Mouse (Mus musculus) forebrain, postnatal 0 days (tissue): Measurements from ENCODE around the gene Olfr1418. TPM values are rescaled to one million over a fixed set of nuclear protein-coding genes. Genes with fewer than 3 reads are reported as not detected.

Experiments
- ATAC-seq: fragments of 200-750 bp; cut with Nextera tagmentation; 2 replicates; pipeline ENCODE4 v1.8.0; 2017; ENCODE audit warnings: mild to moderate bottlenecking, moderate library complexity
- DNase-seq: peaks from one replicate; pipeline ENCODE4 v3.0.0-alpha.2; 2015
- H3K27ac ChIP-seq: fragments of 300-500 bp; sonication (generic); 2 replicates; pipeline ENCODE4 v1.5.1; 2014; ENCODE audit warnings: low read depth, mild to moderate bottlenecking, antibody characterized with exemption, low read length, moderate library complexity, mixed read lengths
- H3K27me3 ChIP-seq: fragments of 300-500 bp; sonication (generic); 2 replicates; pipeline ENCODE4 v1.6.1; 2014; ENCODE audit warnings: mild to moderate bottlenecking, low read length, mixed read lengths; ENCODE audit not compliant: insufficient read depth
- H3K36me3 ChIP-seq: fragments of 300-500 bp; sonication (generic); 2 replicates; pipeline ENCODE4 v1.6.1; 2014; ENCODE audit warnings: mild to moderate bottlenecking, moderate library complexity; ENCODE audit not compliant: insufficient read depth
- H3K4me1 ChIP-seq: fragments of 300-500 bp; sonication (generic); 2 replicates; pipeline ENCODE4 v1.6.1; 2014; ENCODE audit warnings: antibody characterized with exemption; ENCODE audit not compliant: insufficient read depth
- H3K4me2 ChIP-seq: fragments of 300-500 bp; sonication (generic); 2 replicates; pipeline ENCODE4 v1.6.1; 2014; ENCODE audit warnings: low read depth, mild to moderate bottlenecking, moderate library complexity
- H3K4me3 ChIP-seq: fragments of 300-500 bp; sonication (generic); 2 replicates; pipeline ENCODE4 v1.5.1; 2014; ENCODE audit warnings: low read depth, low read length, mixed read lengths
- H3K9ac ChIP-seq: fragments of 300-500 bp; sonication (generic); 2 replicates; pipeline ENCODE4 v1.6.1; 2014; ENCODE audit warnings: mild to moderate bottlenecking
- H3K9me3 ChIP-seq: fragments of 300-500 bp; sonication (generic); 2 replicates; pipeline ENCODE4 v1.6.1; 2016; ENCODE audit warnings: low read length
- CTCF ChIP-seq: sonication (generic); IDR thresholded peaks from 2 replicates; pipeline ENCODE4 v1.5.1; 2016; ENCODE audit warnings: antibody characterized with exemption, control low read depth, low read depth
- WGBS: fragments of 180-500 bp; shearing (Covaris S2); extraction: QIAGEN DNeasy Blood & Tissue Kit; methylation state at CpG from one replicate; pipeline ENCODE4 v1.1.7; 2014; 5-methylcytosine and 5-hydroxymethylcytosine counted together
- polyA plus RNA-seq: library from polyadenylated mRNA; unstranded; fragments of >200 nt; fragmentation: Nextera tagmentation; extraction: Ambion mirVana; gene quantifications from 2 replicates; pipeline ENCODE4 v1.2.1, GENCODE M21; 2015
- total RNA-seq: library from RNA; depleted of rRNA; stranded (reverse); fragments of >200 nt; gene quantifications from 2 replicates; pipeline ENCODE4 v1.2.3, GENCODE M21; 2014; rRNA removed

Olfr1418 gene
- total and polyA plus RNA-seq, 2 experiments from 2014 or later, result not detected

DNA sequence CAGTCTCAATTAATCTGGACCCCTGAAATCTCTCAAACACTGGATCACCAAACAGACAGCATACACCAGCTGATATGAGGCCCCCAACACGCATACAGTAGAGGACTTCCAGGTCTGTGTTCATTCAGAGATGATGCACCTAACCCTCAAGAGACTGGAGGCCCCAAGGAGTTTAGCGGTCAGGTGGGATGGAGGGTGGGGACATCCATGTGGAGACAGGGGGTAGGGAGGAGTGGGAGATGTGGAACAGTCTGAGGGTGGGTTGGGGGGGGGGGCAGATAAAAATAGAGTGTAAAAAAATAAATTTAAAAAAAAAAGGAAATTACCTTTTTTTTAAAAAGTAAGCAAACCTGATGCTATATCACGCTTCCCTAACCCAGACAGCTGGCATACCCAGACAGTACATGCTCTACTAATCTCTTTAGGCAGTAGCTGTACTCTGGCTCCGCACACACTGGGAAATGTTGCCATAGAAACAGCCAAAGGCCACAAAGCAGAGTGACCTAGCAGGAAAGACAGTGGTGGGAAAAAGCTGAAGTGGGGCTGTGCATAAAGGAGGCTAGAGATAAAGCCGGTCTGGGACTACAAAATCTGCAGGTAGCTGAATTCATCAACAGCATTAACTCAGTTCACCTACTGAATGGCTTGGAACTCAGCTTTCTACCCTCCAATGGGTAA lies 49.0 kb downstream of the Olfr1418 start:
- ATAC-seq (peak; percentile 93), DNase-seq (peak; percentile 6)
- no peaks in the 10 kb centered on the region for H3K27me3 ChIP-seq
- no peaks in the 10 kb centered on the region for H3K9me3 ChIP-seq
- no peak overlapping the region for H3K9ac ChIP-seq
- 31% methylated on average over 5 of the region's 5 CpGs for WGBS
- no peak overlapping the region for H3K4me2 ChIP-seq
- no peaks in the 10 kb centered on the region for H3K4me1 ChIP-seq
- no peak overlapping the region for H3K4me3 ChIP-seq
- no peak for TF ChIP-seq CTCF
- H3K27ac ChIP-seq, result no peak overlapping the region
- H3K36me3 ChIP-seq, result no peaks in the 10 kb centered on the region

GRCm38 (mm10) chr19:11810856-11811255 lies 50.0 kb downstream of the Olfr1418 start:
- H3K4me1 ChIP-seq, result no peaks in the 10 kb centered on the region
- H3K9ac ChIP-seq, result no peak overlapping the region
- ATAC-seq, result no peak
- no peak for DNase-seq
- H3K4me2 ChIP-seq, result no peak overlapping the region
- 66% methylated on average over 1 of the region's 1 CpGs for WGBS
- no peak overlapping the region for H3K4me3 ChIP-seq
- H3K9me3 ChIP-seq, result no peaks in the 10 kb centered on the region
- no peak for TF ChIP-seq CTCF
- H3K27ac ChIP-seq, result no peak overlapping the region
- H3K27me3 ChIP-seq, result no peaks in the 10 kb centered on the region
- no peaks in the 10 kb centered on the region for H3K36me3 ChIP-seq

DNA sequence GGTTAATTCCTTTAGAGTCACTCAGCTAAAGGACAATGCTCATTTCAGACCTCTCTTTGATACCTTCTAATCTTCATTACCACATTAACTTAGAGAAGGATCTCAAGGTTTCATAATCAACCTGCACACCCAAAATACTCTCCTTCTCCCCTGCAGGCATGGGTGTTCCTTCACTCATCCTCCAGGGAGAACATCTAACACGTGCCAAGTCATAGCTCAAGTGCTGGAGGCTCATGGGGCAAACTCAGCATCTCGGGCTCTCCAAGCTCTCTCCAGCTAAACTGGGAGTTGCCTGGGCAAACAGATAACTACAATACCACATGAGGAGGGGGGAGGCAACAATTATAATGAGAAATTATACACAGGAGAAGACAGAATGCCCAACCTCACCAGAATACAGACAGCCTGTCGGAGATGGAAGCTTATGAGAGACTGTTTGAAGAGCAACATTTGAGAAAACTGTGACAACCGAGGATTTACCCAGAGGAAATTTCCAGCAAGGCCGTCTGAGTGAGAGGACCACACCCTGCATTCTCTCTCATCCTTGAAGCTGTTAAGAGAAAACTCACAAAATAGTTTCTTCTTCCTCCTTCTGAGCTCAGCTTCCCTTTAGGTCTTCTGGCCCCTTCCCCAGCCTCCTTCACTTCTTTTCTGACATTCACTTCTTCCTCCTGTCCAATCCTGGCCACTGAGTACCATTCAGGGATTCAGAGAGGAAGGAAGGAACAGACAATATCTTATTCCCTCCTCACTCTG lies 50.7 kb downstream of the Olfr1418 start:
- DNase-seq, result no peak
- Histone ChIP-seq H3K36me3 (no peaks in the 10 kb centered on the region), H3K9me3 (no peaks in the 10 kb centered on the region), H3K27ac (no peak overlapping the region), H3K4me2 (no peak overlapping the region), H3K4me3 (no peak overlapping the region), H3K9ac (no peak overlapping the region), H3K4me1 (no peaks in the 10 kb centered on the region), H3K27me3 (no peaks in the 10 kb centered on the region)
- ATAC-seq, result no peak
- no peak for TF ChIP-seq CTCF
- 85% methylated on average over 5 of the region's 5 CpGs for WGBS

GRCm38 (mm10) chr19:11808452-11808851 lies 52.4 kb downstream of the Olfr1418 start:
- H3K4me2 ChIP-seq, result no peak overlapping the region
- no peaks in the 10 kb centered on the region for H3K9me3 ChIP-seq
- no peak for ATAC-seq
- no peak overlapping the region for H3K27ac ChIP-seq
- H3K4me1 ChIP-seq, result no peaks in the 10 kb centered on the region
- DNase-seq, result no peak
- no peak overlapping the region for H3K9ac ChIP-seq
- 88% methylated on average over 2 of the region's 2 CpGs for WGBS
- TF ChIP-seq CTCF, result no peak
- H3K27me3 ChIP-seq, result no peaks in the 10 kb centered on the region
- H3K36me3 ChIP-seq, result no peaks in the 10 kb centered on the region
- no peak overlapping the region for H3K4me3 ChIP-seq

DNA sequence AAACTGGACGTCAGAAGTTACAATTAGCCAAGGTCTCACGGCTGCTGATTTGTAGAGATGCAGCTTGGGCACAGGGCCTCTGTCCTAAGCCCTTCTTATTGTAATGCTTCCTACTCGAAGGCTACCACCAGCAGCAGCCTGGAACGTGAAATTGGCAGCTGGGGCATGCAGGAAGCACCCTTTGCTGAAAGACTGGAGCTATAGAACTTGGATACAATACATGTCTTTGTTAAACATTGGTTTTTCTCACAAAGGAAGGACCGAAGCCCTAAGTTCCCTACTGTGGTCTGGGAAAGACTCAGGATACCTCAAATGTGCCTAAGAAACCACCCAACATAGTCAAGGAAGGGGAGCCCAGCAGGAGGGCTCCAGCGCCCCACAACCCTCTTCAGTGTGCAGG lies 53.0 kb downstream of the Olfr1418 start:
- TF ChIP-seq CTCF, result no peak
- H3K9ac ChIP-seq, result no peak overlapping the region
- H3K4me3 ChIP-seq, result no peak overlapping the region
- H3K9me3 ChIP-seq, result no peaks in the 10 kb centered on the region
- H3K4me1 ChIP-seq, result no peaks in the 10 kb centered on the region
- H3K4me2 ChIP-seq, result no peak overlapping the region
- no peaks in the 10 kb centered on the region for H3K36me3 ChIP-seq
- no peaks in the 10 kb centered on the region for H3K27me3 ChIP-seq
- no peak for ATAC-seq
- DNase-seq, result no peak
- H3K27ac ChIP-seq, result no peak overlapping the region
- 32% methylated on average over 6 of the region's 6 CpGs for WGBS

DNA sequence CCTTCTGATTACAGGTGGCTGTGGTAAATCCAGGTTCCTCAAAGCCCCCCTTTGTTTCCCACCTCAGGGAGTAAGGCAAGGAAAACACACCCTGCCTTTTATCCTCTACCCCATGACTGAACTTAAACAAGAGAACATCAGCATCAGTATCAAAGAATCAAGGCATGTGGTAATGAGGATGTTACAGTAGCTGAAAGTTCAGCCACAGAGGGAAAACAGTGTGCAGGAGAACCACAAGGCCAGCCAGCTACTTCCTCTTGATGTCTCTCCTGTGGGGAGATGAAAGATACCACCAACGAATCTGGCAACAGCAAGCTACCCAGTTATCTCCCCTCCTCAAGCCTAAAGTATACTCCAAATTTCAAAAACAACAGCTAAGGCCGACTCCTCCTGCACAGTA lies 53.6 kb downstream of the Olfr1418 start:
- H3K4me1 ChIP-seq, result no peaks in the 10 kb centered on the region
- no peak for DNase-seq
- H3K36me3 ChIP-seq, result no peaks in the 10 kb centered on the region
- no peak for ATAC-seq
- H3K9me3 ChIP-seq, result no peaks in the 10 kb centered on the region
- no peak overlapping the region for H3K9ac ChIP-seq
- no peak overlapping the region for H3K4me3 ChIP-seq
- no peaks in the 10 kb centered on the region for H3K27me3 ChIP-seq
- no peak for TF ChIP-seq CTCF
- WGBS, result 63% methylated on average over 2 of the region's 2 CpGs
- H3K4me2 ChIP-seq, result no peak overlapping the region
- no peak overlapping the region for H3K27ac ChIP-seq

GRCm38 (mm10) chr19:11804423-11804822 lies 56.4 kb downstream of the Olfr1418 start:
- 68% methylated on average over 1 of the region's 1 CpGs for WGBS
- H3K9me3 ChIP-seq, result no peaks in the 10 kb centered on the region
- H3K4me3 ChIP-seq, result no peak overlapping the region
- no peak for TF ChIP-seq CTCF
- no peak overlapping the region for H3K9ac ChIP-seq
- H3K36me3 ChIP-seq, result no peaks in the 10 kb centered on the region
- H3K27ac ChIP-seq, result no peak overlapping the region
- ATAC-seq, result no peak
- H3K27me3 ChIP-seq, result no peaks in the 10 kb centered on the region
- no peak for DNase-seq
- no peak overlapping the region for H3K4me2 ChIP-seq
- H3K4me1 ChIP-seq, result no peaks in the 10 kb centered on the region

Other genes with a start within 250 kb of the Olfr1418 start
- not detected in 2 replicates for gene Ms4a2, start 237.3 kb downstream of the Olfr1418 start, total RNA-seq
- not detected in 2 replicates for gene Ms4a2, start 237.3 kb downstream of the Olfr1418 start, polyA plus RNA-seq
- gene Ms4a3, start 220.2 kb downstream of the Olfr1418 start, total RNA-seq, result 0.23 TPM in 1 of 2 replicates, not detected in the other
- gene Ms4a3, start 220.2 kb downstream of the Olfr1418 start, polyA plus RNA-seq, result not detected in 2 replicates
- not detected in 2 replicates for gene Oosp2, start 200.5 kb downstream of the Olfr1418 start, total RNA-seq
- 0.60 TPM in 1 of 2 replicates, not detected in the other for gene Oosp2, start 200.5 kb downstream of the Olfr1418 start, polyA plus RNA-seq
- not detected in 2 replicates for gene Oosp1, start 169.9 kb downstream of the Olfr1418 start, total RNA-seq
- not detected in 2 replicates for gene Oosp1, start 169.9 kb downstream of the Olfr1418 start, polyA plus RNA-seq
- gene Oosp3, start 164.0 kb downstream of the Olfr1418 start, total RNA-seq, result not detected in 2 replicates
- not detected in 2 replicates for gene Oosp3, start 164.0 kb downstream of the Olfr1418 start, polyA plus RNA-seq
- gene Gif, start 113.5 kb downstream of the Olfr1418 start, total RNA-seq, result not detected in 2 replicates
- not detected in 2 replicates for gene Gif, start 113.5 kb downstream of the Olfr1418 start, polyA plus RNA-seq
- 27.2 and 30.8 TPM in 2 replicates for gene Mrpl16, start 90.7 kb downstream of the Olfr1418 start, total RNA-seq
- gene Mrpl16, start 90.7 kb downstream of the Olfr1418 start, polyA plus RNA-seq, result 46.9 and 52.6 TPM in 2 replicates
- 26.6 and 31.3 TPM in 2 replicates for gene Stx3, start 41.7 kb downstream of the Olfr1418 start, total RNA-seq
- gene Stx3, start 41.7 kb downstream of the Olfr1418 start, polyA plus RNA-seq, result 20.8 and 27.2 TPM in 2 replicates
- gene Olfr1417, start 21.8 kb downstream of the Olfr1418 start, total RNA-seq, result not detected in 2 replicates
- gene Olfr1417, start 21.8 kb downstream of the Olfr1418 start, polyA plus RNA-seq, result 0.10 TPM in 1 of 2 replicates, not detected in the other
- not detected in 2 replicates for gene Olfr1419, start 14.0 kb upstream of the Olfr1418 start, total RNA-seq
- gene Olfr1419, start 14.0 kb upstream of the Olfr1418 start, polyA plus RNA-seq, result not detected in 2 replicates
- not detected in 2 replicates for gene Olfr1420, start 25.5 kb upstream of the Olfr1418 start, total RNA-seq
- gene Olfr1420, start 25.5 kb upstream of the Olfr1418 start, polyA plus RNA-seq, result not detected in 2 replicates
- 7.2 and 12.1 TPM in 2 replicates for gene Patl1, start 51.3 kb upstream of the Olfr1418 start, total RNA-seq
- gene Patl1, start 51.3 kb upstream of the Olfr1418 start, polyA plus RNA-seq, result 7.7 and 11.8 TPM in 2 replicates
- gene Osbp, start 104.9 kb upstream of the Olfr1418 start, total RNA-seq, result 27.3 and 30.3 TPM in 2 replicates
- 2.3 and 3.1 TPM in 2 replicates for gene Osbp, start 104.9 kb upstream of the Olfr1418 start, polyA plus RNA-seq
- gene Olfr1423, start 180.3 kb upstream of the Olfr1418 start, total RNA-seq, result not detected in 2 replicates
- gene Olfr1423, start 180.3 kb upstream of the Olfr1418 start, polyA plus RNA-seq, result not detected in 2 replicates
- not detected in 2 replicates for gene Olfr1424, start 201.6 kb upstream of the Olfr1418 start, total RNA-seq
- gene Olfr1424, start 201.6 kb upstream of the Olfr1418 start, polyA plus RNA-seq, result not detected in 2 replicates
- gene Olfr1425, start 216.7 kb upstream of the Olfr1418 start, total RNA-seq, result not detected in 2 replicates
- not detected in 2 replicates for gene Olfr1425, start 216.7 kb upstream of the Olfr1418 start, polyA plus RNA-seq
- not detected in 2 replicates for gene Olfr1426, start 230.9 kb upstream of the Olfr1418 start, total RNA-seq
- not detected in 2 replicates for gene Olfr1426, start 230.9 kb upstream of the Olfr1418 start, polyA plus RNA-seq
- not detected in 2 replicates for gene Olfr1427, start 242.3 kb upstream of the Olfr1418 start, total RNA-seq
- not detected in 2 replicates for gene Olfr1427, start 242.3 kb upstream of the Olfr1418 start, polyA plus RNA-seq